Mouse (Mus musculus) naive thymus-derived CD4-positive, alpha-beta T cell, adult 5 months (primary cell): ENCODE measurements around the gene Tstd2. TPM values are rescaled to one million over a fixed set of nuclear protein-coding genes. Genes with fewer than 3 reads are reported as not detected.

Experiments
- polyA plus RNA-seq: library from polyadenylated mRNA; unstranded; fragments of 100-300 nt; shearing (Covaris generic); gene quantifications from one replicate; pipeline ENCODE4 v1.2.1, GENCODE M21; 2017

The Tstd2 gene
- polyA plus RNA-seq: 38.1 TPM

GRCm38 (mm10) chr4:46138287-46139222 is at the start of gene Tstd2, which contains the start of gene Ncbp1:
Tstd2 (minus strand) TSS chr4:46138694.
Ncbp1 (plus strand) TSS chr4:46138613.

Other genes starting within 250 kb of the Tstd2 start
- 0.10 TPM for gene Ccdc180, start 248.4 kb downstream of the Tstd2 start, polyA plus RNA-seq
- gene Tdrd7, start 173.4 kb downstream of the Tstd2 start, polyA plus RNA-seq: 5.8 TPM
- gene Tmod1, start 99.8 kb downstream of the Tstd2 start, polyA plus RNA-seq: not detected
- gene Ncbp1, start 81 bp downstream of the Tstd2 start, polyA plus RNA-seq: 117 TPM
- gene Xpa, start 57.6 kb upstream of the Tstd2 start, polyA plus RNA-seq: 32.1 TPM
- gene Foxe1, start 204.9 kb upstream of the Tstd2 start, polyA plus RNA-seq: not detected